Mouse (Mus musculus): Measurements from ENCODE around the gene Peg12.

Gene Peg12

GRCm38 (mm10) chr7:62463878-62464755 is at the start of gene Peg12:
Gene Peg12, minus strand, starts transcription at chr7:62464510.
- DNase-seq (ENCODE audit: low spot score), result peak; percentile 4

GRCm38 (mm10) chr7:62486139-62486538 is 21.8 kb upstream of the Peg12 start:
- no peak for DNase-seq (ENCODE audit: low spot score)

- DNase-seq (ENCODE audit: low spot score), result no peak
Observed at GRCm38 (mm10) chr7:62463007-62463877, 1.1 kb downstream of the Peg12 start.

- DNase-seq (ENCODE audit: low spot score), result no peak
Observed at GRCm38 (mm10) chr7:62462229-62463006, 1.9 kb downstream of the Peg12 start.

DNA sequence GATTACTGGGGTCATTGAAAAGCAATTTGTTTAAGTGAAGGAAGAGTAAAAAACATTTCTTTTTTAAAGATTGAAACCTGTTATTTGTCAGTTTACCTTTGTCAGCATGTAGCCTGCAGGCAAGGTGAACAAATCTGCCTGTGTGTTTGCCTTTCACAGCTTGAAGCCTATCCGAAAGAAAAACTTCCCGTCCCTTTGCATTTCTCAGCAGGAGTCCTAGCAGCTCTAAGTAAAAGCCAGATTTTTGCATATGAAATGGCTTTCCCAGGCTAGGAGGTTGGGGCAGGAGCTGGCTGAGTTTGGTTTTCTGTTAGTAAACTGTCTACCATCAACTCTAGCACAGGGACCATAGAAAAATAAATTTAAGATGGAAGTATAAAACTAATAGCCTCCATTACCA is 12.0 kb downstream of the Peg12 start:
- DNase-seq (ENCODE audit: low spot score), result no peak

GRCm38 (mm10) chr7:62445431-62446165 is 18.7 kb downstream of the Peg12 start:
- DNase-seq (ENCODE audit: low spot score), result no peak

DNA sequence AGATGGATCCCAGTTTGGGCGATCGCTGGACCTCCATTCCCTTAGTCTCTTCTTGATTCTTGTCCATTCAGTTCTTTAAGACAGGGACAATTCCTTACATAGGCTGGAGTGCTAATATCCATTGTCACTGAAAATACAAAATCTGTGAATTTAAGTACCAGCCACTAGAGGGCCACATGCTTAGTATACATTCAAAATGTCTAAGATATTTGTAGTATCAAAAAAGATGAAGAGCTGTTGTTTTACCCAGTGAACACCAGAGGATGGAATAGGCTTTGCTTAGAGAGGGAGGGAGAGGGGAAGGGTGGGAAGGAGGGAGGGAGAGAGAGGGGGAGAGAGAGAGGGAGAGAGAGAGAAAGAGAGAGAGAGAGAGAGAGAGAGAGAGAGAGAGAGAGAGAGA is 27.9 kb downstream of the Peg12 start:
- no peak for DNase-seq (ENCODE audit: low spot score)

DNA sequence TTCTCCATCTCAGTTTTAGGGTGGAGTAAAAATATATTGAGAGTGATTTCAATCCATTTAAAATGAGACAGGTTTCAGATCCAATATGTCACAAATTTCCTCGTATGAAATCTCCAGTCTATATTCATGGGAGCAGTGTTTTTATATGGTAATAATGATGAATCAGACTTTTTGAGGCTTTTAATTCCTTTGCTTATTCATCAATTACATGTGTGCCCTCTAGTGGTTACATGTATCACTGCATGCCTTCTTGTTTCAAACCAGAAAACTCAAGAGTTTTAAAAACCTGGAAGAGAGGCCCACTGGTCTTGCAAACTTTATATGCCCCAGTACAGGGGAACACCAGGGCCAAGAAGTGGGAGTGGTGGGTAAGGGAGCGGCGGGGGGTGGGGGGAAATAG is 31.1 kb downstream of the Peg12 start:
- no peak for DNase-seq (ENCODE audit: low spot score)

DNA sequence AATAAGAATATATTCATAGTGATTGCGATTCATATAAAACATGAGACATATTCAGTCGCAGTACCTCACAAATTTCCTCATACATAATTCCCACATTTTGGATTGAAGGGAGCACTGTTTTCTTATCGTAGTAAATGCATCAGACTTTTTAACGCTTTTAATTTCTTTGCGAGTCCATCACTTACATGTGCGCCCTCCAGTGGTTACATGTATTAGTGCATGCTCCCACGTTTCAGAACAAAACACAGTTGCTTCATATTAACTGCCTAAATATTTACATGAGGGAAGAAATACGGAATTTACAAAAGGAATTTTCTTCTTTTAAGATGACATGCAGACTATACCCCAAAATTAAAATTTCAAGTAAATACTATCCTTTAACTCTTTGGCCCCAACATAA is 36.0 kb downstream of the Peg12 start:
- no peak for DNase-seq (ENCODE audit: low spot score)

GRCm38 (mm10) chr7:62423210-62423609 is 41.1 kb downstream of the Peg12 start:
- DNase-seq (ENCODE audit: low spot score), result no peak

- no peak for DNase-seq (ENCODE audit: low spot score)
Observed at GRCm38 (mm10) chr7:62420566-62420965, 43.7 kb downstream of the Peg12 start.

GRCm38 (mm10) chr7:62419493-62420360 is 44.6 kb downstream of the Peg12 start, which contains the start of gene Mkrn3:
Gene Mkrn3, minus strand, starts transcription at chr7:62420139.
- DNase-seq (ENCODE audit: low spot score), result peak; percentile 25

- no peak for DNase-seq (ENCODE audit: low spot score)
Observed at GRCm38 (mm10) chr7:62419105-62419492, 45.2 kb downstream of the Peg12 start.

DNA sequence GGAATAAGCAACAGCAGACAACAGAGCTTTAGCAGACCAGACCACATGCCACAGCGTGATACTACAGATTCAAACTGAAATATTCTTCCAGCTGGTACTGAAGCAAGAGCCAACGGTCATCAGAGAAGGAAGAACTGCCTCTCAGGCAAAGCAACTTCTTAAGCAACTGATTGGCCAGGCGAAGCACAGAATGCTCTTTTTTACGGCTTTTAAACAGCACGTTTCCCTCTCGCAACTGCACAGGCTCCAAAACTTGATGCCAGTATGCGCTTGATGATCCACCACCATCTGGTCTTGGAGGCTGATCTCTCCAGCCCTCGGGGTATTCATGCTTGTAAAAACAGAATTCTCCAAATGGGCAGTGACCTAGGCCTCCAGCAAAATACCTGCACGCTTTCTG is 46.0 kb downstream of the Peg12 start:
- no peak for DNase-seq (ENCODE audit: low spot score)

GRCm38 (mm10) chr7:62416173-62416572 is 48.1 kb downstream of the Peg12 start:
- no peak for DNase-seq (ENCODE audit: low spot score)

GRCm38 (mm10) chr7:62415222-62415621 is 49.1 kb downstream of the Peg12 start:
- DNase-seq (ENCODE audit: low spot score), result no peak
